Mouse (Mus musculus): ENCODE data around the gene Aatf.

Aatf gene

DNA sequence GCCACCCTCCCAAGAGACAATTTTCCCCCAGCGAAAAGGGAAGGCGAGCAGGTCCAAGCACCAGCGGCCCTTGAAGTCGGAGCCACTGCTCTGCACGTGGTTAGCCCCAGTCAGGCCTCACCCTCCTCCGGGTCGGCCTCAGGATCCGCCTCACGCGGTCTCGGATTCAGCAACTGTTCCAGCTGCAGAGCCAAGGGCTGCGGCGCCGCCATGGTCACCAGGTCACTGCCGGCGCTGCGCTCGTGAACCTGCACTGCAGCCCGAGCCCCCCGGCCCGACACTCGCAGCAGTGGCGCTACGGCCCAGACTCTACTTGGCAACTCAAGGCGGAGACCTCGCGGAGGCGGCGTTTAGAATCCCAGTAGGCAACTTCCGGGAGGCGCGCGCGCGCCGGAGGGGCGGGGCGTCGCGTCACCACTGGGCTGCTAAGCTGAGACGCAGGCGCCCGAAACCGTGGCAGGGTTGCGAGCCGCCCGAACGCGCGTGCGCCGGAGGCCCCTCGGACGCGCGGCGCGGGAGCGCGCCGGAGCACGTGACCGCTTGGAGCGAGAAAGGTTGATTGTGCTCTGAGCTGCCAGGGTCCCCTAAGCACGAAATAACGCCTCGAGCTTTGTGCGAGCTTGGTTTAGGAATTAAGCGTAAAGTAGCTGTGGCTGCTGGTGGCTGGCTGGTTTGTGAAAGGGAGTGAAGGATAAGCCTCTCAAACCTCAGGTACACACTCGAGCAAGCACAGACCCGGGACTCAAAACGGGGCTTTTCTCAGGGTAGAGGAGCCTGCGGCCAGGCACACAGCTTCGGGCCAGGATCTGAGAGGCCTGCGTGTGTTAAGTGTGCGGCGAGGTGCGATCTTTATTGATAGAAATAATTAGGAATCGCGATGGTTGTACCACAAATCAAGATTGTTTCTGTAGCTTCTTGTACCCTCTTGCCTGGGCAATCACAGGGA, at the start of gene Aatf:
TSS of gene Aatf (minus strand) at position 352 of the 946 bp plus-strand sequence.
- DNase-seq (ENCODE audit: low read depth) = peak; percentile 99

DNA sequence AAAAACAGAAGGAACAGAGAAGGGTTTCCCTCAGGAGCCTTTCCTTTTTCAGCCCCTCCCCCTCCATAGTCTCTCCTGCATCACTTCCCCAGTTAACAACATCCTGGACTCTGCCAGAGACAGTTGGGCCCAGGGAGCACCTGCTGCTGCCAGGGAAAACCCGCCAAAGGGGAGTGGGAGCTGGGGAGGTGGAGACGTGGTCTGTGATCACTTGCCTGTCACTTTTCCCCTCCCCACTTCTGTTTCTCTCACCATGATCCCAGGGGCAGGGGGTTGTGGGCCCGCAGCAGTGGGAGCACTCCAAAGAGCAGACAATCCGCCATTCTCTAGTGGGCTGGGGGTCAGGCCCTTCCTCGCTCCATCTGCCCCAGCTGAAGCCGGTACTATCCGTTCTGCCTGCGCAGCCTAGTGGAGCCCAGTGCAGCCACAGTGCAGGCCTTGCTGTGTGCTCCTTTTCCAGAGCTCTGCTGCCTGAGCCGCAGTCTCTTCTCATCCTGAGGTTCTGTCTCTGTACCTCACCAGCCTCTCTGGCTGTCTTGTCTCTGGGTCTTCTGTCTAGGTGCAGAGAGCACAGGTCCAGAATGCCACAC, 49.5 kb upstream of the Aatf start:
- DNase-seq (ENCODE audit: low read depth) = no peak

DNA sequence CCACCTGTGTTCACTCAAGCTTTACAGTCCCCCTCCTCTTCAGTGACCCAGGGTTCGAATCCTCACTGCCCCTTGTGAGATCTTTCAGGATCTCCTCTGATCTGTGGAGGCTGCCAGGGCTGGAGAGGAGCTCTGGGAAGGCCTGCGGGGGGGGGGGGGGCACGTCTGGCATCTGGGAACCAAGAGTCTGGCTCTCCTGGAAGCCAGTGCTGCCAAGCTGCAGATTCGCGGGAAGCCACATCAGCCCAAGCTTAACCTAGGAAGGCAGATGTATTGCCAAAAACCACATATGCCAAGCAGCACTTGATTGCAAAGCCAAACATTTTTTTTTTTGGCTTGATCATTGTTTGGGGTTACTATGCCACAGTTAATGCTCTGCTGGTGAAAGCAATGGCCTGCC, 48.2 kb upstream of the Aatf start:
- DNase-seq (ENCODE audit: low read depth) = peak; percentile 17

DNA sequence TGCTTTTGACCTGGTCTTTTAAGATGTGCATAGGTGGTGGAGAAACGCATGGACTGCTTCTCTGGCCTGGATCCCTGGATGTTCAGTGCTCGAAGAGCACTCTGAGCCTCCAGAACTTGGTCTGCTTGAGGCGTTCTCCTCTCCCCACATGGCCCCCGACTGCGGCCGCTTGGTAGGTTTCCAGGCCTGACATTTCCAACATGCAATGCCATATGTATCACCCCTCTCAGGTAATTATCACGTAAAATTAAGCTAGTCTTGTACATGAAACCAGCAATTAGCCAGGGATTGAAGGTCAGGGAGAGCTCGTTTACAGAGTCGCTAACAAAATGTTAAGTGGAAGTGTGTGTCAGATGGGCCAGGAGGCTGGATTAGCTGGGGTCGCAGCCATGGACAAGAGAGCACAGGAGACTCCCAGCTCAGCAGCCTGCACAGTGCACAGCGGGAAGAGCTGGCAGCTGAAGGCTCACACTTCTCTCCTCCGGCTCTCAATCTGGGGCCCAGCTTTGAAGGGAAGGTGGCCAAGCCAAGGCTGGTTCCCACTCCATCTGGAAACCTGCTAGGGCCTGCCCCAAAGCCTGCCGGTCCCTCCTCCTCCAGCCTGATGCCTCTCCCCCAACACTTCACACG, 40.6 kb upstream of the Aatf start:
- no peak for DNase-seq (ENCODE audit: low read depth)

DNA sequence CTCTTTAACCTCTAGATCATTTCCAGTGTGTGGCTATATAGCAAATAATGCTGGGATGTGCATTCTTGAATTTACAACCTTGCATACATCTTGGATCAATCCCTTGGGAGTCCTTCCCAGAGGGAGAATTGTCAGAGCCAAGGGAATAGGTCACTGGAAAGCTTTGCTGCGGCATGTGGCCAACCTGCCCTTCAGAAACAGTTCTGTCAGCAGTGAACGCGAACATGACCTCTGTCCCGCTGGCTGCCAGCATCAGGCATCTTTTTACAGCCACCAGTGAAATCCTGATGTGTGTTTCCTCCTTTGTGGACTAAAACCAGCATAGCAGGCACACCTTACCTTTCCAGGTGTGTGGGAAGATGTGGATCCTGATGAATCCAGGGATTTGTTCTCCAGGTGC, 38.0 kb upstream of the Aatf start:
- DNase-seq (ENCODE audit: low read depth) = no peak

DNA sequence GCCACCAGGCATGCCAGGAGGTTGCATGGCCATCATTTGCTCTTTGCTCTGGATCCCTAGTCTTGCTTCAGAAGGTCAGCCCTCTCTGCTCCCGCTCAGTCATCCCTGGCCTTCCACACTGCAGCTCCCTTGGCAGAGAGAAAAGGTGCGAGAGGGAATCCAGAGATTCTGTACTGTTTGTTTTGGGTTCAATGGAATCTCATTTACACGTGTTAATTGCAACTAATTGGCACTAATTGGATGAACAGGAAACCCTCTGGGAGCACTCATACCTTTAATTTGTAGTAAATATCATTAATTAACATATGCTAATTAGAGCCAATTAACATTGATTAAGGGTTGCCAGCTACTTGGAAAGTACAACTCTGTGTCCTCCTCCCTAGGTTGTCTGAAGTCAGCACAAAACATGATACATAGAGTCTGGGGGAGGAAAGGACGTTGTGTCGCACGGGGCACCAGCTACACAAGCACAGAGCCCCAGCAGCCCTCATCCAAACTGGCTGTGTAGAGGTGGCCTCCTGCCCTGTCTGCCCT, 36.0 kb upstream of the Aatf start:
- no peak for DNase-seq (ENCODE audit: low read depth)

DNA sequence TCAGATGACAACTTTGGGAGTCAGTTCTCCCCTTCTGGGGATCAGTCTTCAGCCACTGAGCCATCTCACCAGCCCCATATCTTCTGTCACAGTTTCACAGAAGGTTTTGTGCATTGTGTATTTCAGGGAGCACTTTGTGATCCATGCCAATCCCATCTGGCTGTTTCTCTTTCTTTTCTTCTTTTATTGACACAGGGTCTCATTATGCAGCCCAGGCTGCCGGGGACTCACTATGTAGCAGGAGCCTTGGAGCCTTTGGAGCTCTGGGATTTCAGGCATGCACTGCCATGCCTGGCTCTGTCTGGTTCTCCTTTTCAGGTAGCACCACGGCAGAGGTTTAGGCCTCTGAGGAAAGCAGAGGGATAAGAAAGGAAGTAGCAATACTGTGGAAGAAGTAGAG, 35.0 kb upstream of the Aatf start:
- no peak for DNase-seq (ENCODE audit: low read depth)

DNA sequence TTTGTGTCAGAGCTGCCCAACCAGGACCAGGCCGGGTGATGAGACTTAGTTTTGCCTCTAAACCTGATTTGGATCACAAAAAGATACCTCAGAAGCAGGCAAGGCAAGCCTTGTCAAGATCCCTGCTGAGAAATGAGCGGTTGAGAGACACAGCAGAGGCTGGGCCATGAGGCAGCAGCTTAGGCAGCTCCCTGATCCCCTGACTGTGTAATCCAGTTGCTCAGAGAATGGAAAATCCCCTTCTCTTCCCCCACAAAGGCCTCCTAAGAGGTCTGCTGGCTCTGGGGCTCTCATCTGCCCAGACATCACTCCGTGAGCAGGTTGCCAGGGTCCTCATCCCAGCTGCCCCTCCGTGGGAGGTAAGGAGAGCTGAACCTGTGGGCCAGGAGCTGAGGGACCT, 26.7 kb upstream of the Aatf start:
- no peak for DNase-seq (ENCODE audit: low read depth)

DNA sequence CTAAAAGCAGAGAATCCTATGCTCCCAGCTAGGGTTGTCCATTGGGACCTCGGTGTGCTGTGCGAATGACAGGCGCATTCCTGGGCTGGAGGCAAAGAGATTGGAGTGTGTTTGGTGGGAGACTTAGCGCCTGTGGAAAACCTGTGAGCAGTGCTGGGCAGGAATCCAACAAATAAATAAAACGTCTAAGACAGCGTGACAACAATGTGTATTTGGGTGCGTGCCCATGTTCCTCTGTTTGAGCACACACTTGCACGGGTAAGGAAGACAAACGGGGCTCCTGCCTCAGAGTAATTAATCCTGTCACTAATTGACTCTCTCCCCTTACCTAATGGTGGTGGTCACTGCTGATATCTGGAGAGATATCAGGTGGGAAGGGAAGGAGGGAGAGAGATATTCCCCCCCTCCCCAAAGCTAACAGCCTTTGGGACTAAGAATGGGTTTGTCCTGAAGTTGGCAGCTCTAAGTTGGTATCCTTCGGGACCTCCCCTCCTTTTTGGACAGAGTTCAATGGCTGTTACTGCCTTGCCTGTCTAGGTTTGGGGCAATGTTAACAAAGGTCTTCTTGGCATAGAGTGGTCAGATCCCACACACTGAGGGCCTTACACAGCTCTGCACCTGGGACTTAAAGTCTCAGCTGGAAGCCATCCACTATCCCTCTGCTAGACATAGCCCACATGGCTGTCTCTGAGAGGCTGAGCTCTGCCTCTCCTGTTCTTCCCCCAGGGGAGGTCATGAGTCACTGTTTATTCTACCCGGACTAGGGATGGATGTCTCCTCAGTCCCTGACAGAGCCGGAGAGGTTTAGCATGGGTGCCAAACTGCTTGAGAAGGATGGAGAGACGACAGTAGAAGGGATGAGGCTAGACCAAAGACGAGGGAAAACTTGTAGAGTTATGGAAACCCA, 16.7 kb upstream of the Aatf start:
- DNase-seq (ENCODE audit: low read depth) = peak; percentile 62

DNA sequence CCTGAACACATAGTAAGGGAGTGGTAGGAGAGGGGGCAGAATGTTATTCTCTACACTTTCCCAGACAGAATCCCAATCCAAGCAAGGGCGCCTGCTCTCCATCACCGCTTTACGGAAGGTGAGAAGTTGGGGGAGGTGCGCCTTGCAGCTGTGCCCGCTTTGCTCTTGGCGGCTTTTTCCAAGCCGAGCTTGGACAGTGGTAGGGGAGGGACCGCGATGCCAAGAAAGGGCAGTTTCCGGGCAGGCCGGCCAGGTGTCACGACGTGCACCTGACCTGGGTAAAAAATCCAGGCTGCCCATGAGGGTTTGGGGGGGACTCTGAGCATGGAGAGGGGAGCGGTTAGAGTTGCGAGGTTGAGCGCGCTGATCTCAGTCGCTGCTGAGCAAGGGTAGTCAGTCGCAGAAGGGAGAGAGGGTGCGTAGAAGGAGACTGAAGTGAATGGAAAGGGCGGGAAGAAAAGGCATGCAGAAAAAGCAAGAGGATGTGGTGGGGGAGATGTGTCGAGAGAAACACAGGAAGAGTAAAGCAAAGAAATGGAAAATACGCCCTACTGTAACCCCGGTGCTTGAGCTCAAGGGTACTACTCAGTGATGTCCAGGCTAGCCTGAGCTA, 15.9 kb upstream of the Aatf start:
- no peak for DNase-seq (ENCODE audit: low read depth)

DNA sequence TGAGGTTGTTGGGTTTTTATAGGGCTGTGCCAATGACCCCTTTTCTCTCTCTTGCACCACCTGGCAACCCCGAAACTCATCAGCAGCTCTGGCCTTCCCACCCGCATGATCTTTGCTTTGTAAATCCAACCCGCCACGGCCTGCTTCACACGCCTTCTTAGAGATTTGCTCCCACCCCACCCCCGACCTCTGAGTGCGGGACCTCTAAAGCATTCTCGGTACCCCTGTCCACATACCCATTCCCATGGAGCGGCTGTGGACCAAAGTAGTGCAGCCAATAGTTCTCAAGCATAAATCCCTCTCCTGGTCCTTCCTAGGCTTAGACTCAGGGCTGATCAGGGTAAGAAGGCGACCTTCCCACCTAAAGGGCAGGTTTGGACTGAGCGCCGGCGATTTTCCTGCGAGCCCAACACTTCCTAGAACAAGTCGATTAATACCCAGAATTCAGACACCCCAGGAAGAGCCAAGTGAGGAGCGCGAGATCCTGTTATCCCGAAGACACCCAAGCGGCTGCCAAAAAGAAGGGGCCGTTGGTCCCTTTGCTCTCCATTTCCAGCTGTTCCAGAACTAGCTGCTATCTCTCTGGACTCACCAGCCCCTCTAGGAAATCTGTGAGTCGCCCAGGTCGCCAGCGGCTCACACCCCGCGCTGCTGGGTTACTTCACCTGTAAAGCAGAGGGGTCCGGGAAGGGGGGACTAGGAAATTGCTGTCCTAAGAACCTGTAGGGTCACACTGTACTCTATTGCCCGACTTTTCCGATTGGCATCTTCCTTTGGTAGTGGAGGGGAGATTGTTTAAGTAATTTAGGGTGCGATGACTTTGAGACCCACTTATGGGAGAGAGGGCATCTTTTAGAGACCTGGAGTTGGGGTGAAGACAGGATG, 13.9 kb upstream of the Aatf start:
- DNase-seq (ENCODE audit: low read depth) = no peak

DNA sequence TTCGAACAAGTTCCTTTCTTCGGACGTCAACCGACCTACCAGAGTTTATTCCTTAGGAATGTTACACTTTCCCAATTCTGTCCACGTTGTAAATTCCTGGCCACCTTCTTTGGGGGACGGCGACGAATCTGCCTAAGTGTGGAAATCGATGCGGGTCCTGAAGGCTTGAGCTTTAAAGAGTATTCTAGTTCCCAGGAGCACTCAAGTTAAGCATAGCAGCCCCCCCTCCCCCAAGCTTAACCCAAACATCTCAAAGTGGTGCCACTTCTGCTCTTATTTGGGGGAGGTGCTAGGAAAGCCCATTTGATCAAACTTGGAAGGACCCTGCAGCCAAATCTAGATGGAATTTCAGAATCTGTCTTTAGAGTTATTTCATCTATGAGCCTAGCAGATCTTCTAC, 13.1 kb upstream of the Aatf start:
- no peak for DNase-seq (ENCODE audit: low read depth)

DNA sequence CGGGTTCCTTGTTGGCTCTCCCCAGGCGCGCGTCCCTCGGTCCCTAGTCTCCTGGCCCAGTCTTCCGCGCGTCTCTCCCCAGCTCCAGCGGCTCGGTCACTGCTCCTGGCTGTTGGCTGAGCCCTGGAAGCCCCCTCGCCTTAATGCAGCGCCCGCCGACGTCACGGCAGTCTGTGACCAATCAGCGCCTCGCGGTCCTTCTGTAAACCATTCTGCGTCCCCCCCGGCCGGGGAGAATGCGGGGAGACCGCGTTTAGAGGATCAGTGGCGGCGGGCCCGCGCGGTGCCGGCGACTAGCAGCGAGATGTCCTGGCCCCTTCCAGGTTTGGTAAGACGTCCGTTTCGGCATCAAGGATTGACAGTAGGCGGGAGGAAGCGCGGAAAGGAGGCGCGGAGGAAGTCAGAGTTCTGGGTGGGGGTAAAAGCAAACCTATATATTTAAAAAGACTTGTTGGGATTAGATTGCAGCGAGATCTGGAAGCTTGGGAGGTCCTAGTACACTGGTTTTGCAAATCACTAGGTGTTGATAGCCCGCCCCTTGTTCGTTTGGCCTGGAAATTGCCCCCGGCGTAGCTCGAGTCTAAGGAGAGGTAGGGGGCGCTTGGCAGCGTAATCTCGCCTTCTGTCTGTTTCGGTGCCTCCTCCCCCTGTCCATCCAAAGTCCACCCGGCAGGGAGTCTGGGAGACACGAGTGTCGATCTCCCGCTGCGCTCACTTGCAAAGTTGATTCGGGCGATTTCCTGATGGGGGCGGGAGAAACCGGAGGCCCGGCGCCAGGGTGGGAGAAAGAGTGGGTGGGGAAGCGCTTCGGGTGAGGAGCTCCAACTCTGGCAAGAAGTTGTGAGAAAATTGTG, 12.3 kb upstream of the Aatf start, which contains the start of gene Lhx1:
TSS of gene Lhx1 (minus strand) at position 115 of the 854 bp plus-strand sequence.
- DNase-seq (ENCODE audit: low read depth) = no peak

DNA sequence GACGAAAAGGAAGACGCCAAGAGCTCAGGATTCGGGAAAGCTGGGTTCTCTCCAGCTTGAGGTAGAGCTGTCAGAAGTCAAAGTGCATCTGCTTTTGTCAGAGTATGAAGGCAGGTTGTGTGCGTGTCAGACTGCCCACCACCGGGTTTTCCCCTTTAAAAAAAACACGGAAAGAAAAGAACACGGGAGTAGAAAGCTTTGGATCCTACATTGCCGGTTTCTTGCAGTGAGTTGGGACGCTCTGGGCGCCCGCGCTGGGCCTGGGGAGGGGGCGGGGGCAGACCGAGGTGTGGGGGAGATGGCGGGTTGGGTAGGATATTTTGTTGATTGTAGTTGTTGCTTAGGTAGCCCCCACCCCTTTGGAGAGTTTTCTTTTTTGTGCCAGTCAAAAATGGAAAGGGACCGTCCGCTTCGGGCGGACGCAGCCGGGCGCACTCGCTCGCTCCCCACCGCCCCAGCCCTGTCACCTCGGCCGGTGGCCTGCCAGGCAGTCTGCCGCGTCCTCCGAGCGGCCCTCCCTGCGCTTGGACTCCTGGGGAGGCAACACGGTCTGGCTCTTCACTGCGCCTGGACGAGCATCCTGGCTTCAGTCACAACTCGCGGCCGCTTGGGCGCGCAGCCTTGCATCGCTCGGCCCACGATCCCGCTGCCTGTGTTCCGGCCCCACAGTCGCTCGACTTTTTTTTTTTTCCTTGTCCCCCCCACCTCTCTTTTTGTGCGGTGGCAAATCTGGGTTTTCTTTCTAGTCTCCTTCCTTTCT, 11.4 kb upstream of the Aatf start:
- DNase-seq (ENCODE audit: low read depth) = no peak

DNA sequence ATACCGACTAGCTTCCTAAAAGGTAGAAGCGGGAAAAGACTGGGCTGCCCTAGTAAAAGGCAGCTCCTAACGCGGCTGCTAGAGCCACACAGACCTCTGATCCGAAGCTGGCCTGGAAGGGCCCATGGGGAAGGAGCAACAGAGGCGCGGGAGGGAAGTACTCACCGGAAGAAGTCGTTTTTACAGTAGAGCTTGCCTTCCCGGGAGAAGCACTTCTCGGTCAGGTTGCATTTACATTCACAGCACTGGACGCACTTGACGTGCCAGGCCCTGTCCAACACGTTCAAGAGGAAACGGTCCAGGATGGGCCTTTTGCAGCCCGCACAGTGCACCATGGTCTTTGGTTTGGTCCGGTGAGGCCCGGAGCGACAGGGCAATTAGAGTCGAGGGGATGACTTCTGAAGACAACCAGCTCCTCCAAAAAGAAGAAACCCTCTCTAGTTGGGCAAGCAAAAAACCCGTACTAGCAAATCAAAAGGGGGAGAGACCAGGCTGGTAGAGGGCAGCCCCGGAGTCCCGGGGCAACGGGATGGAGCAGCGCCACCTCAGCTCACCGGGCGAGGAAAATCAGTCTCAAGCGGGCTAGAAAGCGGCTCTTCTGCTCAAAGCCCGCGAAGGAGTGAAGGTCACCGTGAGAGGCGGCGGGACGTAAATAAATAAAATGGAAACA, 10.7 kb upstream of the Aatf start:
- DNase-seq (ENCODE audit: low read depth) = no peak

DNA sequence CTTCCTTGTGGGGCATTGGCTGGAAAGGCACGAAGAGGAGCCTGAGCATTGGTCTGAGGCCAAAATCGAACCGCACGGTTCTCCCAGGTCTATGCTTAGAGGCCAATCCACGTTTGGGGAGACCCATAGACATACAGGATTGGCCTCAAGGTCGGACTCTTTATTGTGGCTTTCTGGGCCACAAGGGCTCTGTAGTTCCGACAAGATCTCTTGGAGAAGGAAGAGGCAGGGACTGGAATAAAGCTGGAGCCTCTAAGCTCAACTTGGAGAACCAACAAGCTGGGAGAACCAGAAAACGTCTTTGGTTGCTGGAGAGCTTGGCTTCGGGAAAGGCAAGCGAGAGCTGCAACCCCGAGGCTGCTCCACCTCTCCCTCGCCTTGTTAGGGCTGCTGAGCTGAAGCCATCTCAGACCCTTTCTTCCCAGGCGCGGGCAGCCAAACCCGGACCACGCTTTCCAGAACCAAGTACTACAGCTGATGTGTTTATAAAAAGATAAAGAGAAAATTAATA, 10.1 kb upstream of the Aatf start:
- DNase-seq (ENCODE audit: low read depth) = no peak

DNA sequence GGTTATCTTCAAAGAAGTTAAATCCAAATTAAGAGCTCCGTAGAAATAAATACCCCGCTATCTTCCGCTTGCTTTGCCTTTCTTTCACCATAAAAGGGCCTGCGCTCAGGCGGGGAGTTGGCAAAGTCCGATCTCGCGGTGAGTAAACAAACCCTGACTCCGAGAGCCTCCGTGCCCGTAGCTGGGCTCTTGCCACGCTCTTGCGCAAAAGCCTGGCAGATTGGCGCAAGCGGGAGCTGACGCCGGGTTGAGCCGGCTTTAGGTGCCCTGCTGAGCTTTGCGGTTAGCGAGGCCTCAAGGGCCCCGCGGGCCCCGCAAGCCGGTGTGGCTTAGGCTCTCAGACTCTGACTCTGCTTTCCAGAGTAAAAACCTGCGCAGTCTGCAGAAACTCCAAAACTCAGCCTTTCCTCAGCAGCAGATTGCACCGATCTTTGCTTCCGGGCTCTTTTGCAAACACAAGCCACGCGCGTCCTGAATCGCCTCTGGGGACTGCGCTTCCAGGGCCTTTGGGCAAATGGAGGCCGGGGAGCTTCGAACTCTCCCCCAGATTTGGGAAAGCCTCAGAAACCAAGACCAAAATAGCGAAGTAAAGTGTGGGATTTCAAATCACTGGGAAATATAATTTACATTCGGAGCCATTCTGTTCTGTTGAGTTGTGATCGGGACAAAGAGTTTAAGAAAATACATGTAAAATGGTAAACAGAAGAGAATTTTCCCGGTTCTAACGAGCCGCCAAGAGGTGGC, 9.4 kb upstream of the Aatf start:
- peak; percentile 54 for DNase-seq (ENCODE audit: low read depth)

Data from NIH3T3 (cell line).